Mouse (Mus musculus) ES-Bruce4 (cell line): ENCODE measurements around the gene V1rd19. TPM values are rescaled to one million over a fixed set of nuclear protein-coding genes. Genes with fewer than 3 reads are reported as not detected.
"Not testable (repeated sequence)": the region's sequence is repeated elsewhere in the genome, so short reads cannot be mapped to it uniquely, and the experiment has no call there.

Experiments used
- H3K27ac ChIP-seq: 2 replicates; pipeline ENCODE4 v1.5.1; 2012; ENCODE audit warnings: low read length, inconsistent platforms; ENCODE audit not compliant: insufficient read depth
- H3K27me3 ChIP-seq: 2 replicates; pipeline ENCODE4 v1.6.1; 2012; ENCODE audit warnings: mild to moderate bottlenecking, low read length, inconsistent platforms; ENCODE audit not compliant: control insufficient read depth, poor library complexity, insufficient read depth, severe bottlenecking
- H3K36me3 ChIP-seq: 2 replicates; pipeline ENCODE4 v1.6.1; 2012; ENCODE audit warnings: inconsistent platforms, mild to moderate bottlenecking, low read length, moderate library complexity; ENCODE audit not compliant: control insufficient read depth, poor library complexity, insufficient read depth, severe bottlenecking
- H3K4me1 ChIP-seq: one replicate; pipeline ENCODE4 v1.8.1; 2011; ENCODE audit warnings: low read length; ENCODE audit not compliant: control insufficient read depth, insufficient read depth
- H3K4me3 ChIP-seq: 2 replicates; pipeline ENCODE4 v1.5.1; 2011; ENCODE audit warnings: low read depth, mild to moderate bottlenecking, low read length
- H3K9ac ChIP-seq: 2 replicates; pipeline ENCODE4 v1.6.1; 2012; ENCODE audit warnings: low read depth, mild to moderate bottlenecking, inconsistent platforms; ENCODE audit not compliant: poor library complexity, severe bottlenecking
- H3K9me3 ChIP-seq: replicated peaks from 2 replicates; pipeline ENCODE4 v1.6.1; 2012; ENCODE audit warnings: mild to moderate bottlenecking, low read length, inconsistent platforms; ENCODE audit not compliant: control insufficient read depth, poor library complexity, insufficient read depth, severe bottlenecking
- CTCF ChIP-seq: IDR thresholded peaks from one replicate; pipeline ENCODE4 v1.8.1; 2011; ENCODE audit warnings: low read depth, low read length
- EP300 ChIP-seq: IDR thresholded peaks from 2 replicates; pipeline ENCODE4 v1.6.1; 2011; ENCODE audit warnings: low read depth, low read length; ENCODE audit not compliant: insufficient read depth
- POLR2A ChIP-seq: IDR thresholded peaks from one replicate; pipeline ENCODE4 v1.8.1; 2011; ENCODE audit warnings: low read length; ENCODE audit not compliant: insufficient read depth
- polyA plus RNA-seq: library from polyadenylated mRNA; stranded (reverse); fragments of >200 nt; gene quantifications from 2 replicates; pipeline ENCODE4 v1.2.4, GENCODE M21; 2011; ENCODE audit warnings: low read depth; ENCODE audit not compliant: missing spikeins, insufficient read depth, insufficient read length

V1rd19 gene
- polyA plus RNA-seq, result not detected in 2 replicates

- no peaks in the 10 kb centered on the region for H3K4me1 ChIP-seq
- H3K9ac ChIP-seq, result no peak within 1 kb of the TSS
- no peak within 1 kb of the TSS for H3K4me3 ChIP-seq
- H3K27ac ChIP-seq, result no peak within 1 kb of the TSS
- TF ChIP-seq POLR2A (no peak), EP300 (no peak), CTCF (no peak)
- no peaks in the 10 kb centered on the region for H3K27me3 ChIP-seq
- no peaks in the 10 kb centered on the region for H3K9me3 ChIP-seq
- no peaks in the 10 kb centered on the region for H3K36me3 ChIP-seq
Observed at GRCm38 (mm10) chr7:24001391-24001790, at the start of gene V1rd19. Gene V1rd19 (plus strand): TSS chr7:24001691.

GRCm38 (mm10) chr7:23968044-23968443 is 33.4 kb upstream of the V1rd19 start:
- H3K9ac ChIP-seq, H3K27me3 ChIP-seq, H3K4me3 ChIP-seq, H3K9me3 ChIP-seq, H3K4me1 ChIP-seq, H3K36me3 ChIP-seq, H3K27ac ChIP-seq: not testable (repeated sequence)

GRCm38 (mm10) chr7:23974315-23974714 is 27.2 kb upstream of the V1rd19 start, which contains the start of gene Vmn1r181:
Gene Vmn1r181 (plus strand): TSS chr7:23974615.
- H3K27me3 ChIP-seq, H3K36me3 ChIP-seq, H3K9me3 ChIP-seq, H3K9ac ChIP-seq, H3K4me1 ChIP-seq, H3K4me3 ChIP-seq, H3K27ac ChIP-seq: not testable (repeated sequence)

- Histone ChIP-seq H3K27me3 (no peaks in the 10 kb centered on the region), H3K27ac (no peak within 1 kb of the TSS), H3K4me3 (no peak within 1 kb of the TSS), H3K9me3 (no peaks in the 10 kb centered on the region), H3K4me1 (no peaks in the 10 kb centered on the region), H3K36me3 (no peaks in the 10 kb centered on the region), H3K9ac (no peak within 1 kb of the TSS)
- TF ChIP-seq POLR2A (no peak), EP300 (no peak), CTCF (no peak)
Observed at GRCm38 (mm10) chr7:24052660-24053304, 51.3 kb downstream of the V1rd19 start, which contains the start of gene Vmn1r183. Gene Vmn1r183 (plus strand): TSS chr7:24053254.

Other genes starting within 250 kb of the V1rd19 start
- gene Vmn1r174, start 249.4 kb upstream of the V1rd19 start, polyA plus RNA-seq, result not detected in 2 replicates
- 0.23 TPM in 1 of 2 replicates, not detected in the other for gene Vmn1r175, start 191.0 kb upstream of the V1rd19 start, polyA plus RNA-seq
- not detected in 2 replicates for gene Vmn1r176, start 164.3 kb upstream of the V1rd19 start, polyA plus RNA-seq
- not detected in 2 replicates for gene Vmn1r177, start 135.2 kb upstream of the V1rd19 start, polyA plus RNA-seq
- gene Vmn1r178, start 109.7 kb upstream of the V1rd19 start, polyA plus RNA-seq, result not detected in 2 replicates
- gene Vmn1r179, start 74.7 kb upstream of the V1rd19 start, polyA plus RNA-seq, result not detected in 2 replicates
- not detected in 2 replicates for gene Vmn1r180, start 51.1 kb upstream of the V1rd19 start, polyA plus RNA-seq
- gene Vmn1r181, start 27.1 kb upstream of the V1rd19 start, polyA plus RNA-seq, result 0.15 TPM in 1 of 2 replicates, not detected in the other
- not detected in 2 replicates for gene Vmn1r183, start 51.6 kb downstream of the V1rd19 start, polyA plus RNA-seq
- gene Zfp180, start 80.2 kb downstream of the V1rd19 start, polyA plus RNA-seq, result 16.9 and 18.2 TPM in 2 replicates
- 1.3 and 1.4 TPM in 2 replicates for gene Zfp112, start 110.6 kb downstream of the V1rd19 start, polyA plus RNA-seq
- 3.9 and 4.6 TPM in 2 replicates for gene Zfp235, start 132.5 kb downstream of the V1rd19 start, polyA plus RNA-seq
- gene Zfp114, start 173.4 kb downstream of the V1rd19 start, polyA plus RNA-seq, result 0.84 and 1.9 TPM in 2 replicates
- gene Zfp111, start 209.8 kb downstream of the V1rd19 start, polyA plus RNA-seq, result 7.9 and 8.9 TPM in 2 replicates
- 3.9 and 4.5 TPM in 2 replicates for gene Zfp109, start 235.9 kb downstream of the V1rd19 start, polyA plus RNA-seq